Mouse (Mus musculus): ENCODE measurements around the gene Gpr161. TPM values are rescaled to one million over a fixed set of nuclear protein-coding genes. Genes with fewer than 3 reads are reported as not detected.

Gpr161 gene
- polyA plus RNA-seq, 1 experiment from 2014 or later, result 1.1 TPM

DNA sequence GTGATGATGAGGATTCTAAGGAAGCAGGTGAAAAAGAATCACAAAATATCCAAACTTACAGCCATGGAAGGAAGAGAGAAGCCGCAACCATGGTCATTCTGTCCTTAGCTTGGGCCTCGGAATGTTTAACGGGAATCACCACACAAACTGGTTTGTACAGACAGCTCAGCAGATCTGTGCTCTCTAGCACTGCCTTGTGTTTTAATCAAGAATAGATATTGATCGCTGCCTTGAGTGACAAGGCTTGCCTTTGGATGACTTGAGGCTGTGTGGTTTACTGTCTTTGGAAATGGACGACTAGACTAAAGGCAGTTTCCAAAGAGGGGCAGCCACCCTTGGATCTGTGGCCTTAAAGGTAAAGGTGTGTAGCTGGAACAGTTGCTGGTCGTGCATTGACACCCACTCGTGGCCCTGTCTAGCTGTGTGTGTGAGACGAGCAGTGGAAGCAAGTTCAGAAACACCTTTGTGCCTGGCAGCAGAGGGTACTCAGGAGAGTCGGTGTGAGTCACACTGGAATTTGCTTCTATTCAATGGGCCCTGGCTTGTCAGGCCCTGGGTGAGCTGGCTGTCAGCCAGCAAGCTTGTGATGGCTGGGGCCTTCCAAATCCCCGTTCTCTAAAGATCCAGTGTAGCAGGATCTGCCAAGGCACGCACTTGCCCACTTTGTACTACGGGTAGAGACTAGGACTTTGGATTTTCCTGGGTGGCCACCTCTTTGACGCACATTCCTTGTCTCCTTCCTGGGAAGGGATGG lies 7.0 kb downstream of the Gpr161 start:
- H3K27ac ChIP-seq (ENCODE audit: low read length), result peak overlapping the region; percentile 81
- 0 out of 2 replicates have a peak, but pooled peaks cover 9% of the 10 kb centered on the region for H3K4me1 ChIP-seq (ENCODE audit: control insufficient read depth, insufficient read depth, low read length)
- whole genome bisulfite sequencing, result 61% methylated on average over 13 of the region's 13 CpGs
- no peak overlapping the region for H3K4me2 ChIP-seq (ENCODE audit: low read depth, low read length)
- ATAC-seq (ENCODE audit: insufficient read depth, low FRiP score), result peak; percentile 88
- H3K27me3 ChIP-seq (ENCODE audit: control insufficient read depth, insufficient read depth, low read length), result no peaks in the 10 kb centered on the region
- no peaks in the 10 kb centered on the region for H3K36me3 ChIP-seq (ENCODE audit: control insufficient read depth, insufficient read depth, low read length)
- H3K9ac ChIP-seq (ENCODE audit: low read length), result no peak overlapping the region
- no peak overlapping the region for H3K4me3 ChIP-seq (replicated peaks; ENCODE audit: low read length)
- no peaks in the 10 kb centered on the region for H3K9me3 ChIP-seq (replicated peaks; ENCODE audit: control insufficient read depth, low read length)

DNA sequence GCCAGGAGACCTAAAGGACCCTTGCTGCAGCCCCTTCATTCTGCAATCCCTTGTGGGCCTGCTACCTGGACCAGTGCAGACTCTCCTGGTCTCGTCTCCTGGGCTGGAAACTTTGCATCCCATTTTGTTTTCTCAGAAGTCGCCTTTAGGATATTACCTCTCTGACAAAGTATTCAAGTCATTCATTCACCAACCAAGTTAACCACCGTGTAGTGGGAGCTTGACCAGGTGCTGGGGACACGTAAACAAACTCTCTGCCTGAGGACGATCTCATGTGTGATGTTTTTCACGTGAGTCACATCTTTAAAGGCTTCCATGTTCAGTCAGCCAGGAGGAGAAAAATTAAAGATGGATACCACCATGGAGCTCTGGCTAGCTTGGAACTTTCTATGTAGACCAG lies 7.6 kb downstream of the Gpr161 start:
- H3K9me3 ChIP-seq (replicated peaks; ENCODE audit: control insufficient read depth, low read length), result no peaks in the 10 kb centered on the region
- no peak for ATAC-seq (ENCODE audit: insufficient read depth, low FRiP score)
- H3K27me3 ChIP-seq (ENCODE audit: control insufficient read depth, insufficient read depth, low read length), result no peaks in the 10 kb centered on the region
- no peak overlapping the region for H3K4me2 ChIP-seq (ENCODE audit: low read depth, low read length)
- H3K36me3 ChIP-seq (ENCODE audit: control insufficient read depth, insufficient read depth, low read length), result no peaks in the 10 kb centered on the region
- WGBS, result 57% methylated on average over 6 of the region's 6 CpGs
- H3K9ac ChIP-seq (ENCODE audit: low read length), result no peak overlapping the region
- 0 out of 2 replicates have a peak, but pooled peaks cover 9% of the 10 kb centered on the region for H3K4me1 ChIP-seq (ENCODE audit: control insufficient read depth, insufficient read depth, low read length)
- H3K27ac ChIP-seq (ENCODE audit: low read length), result peak overlapping the region; percentile 59
- no peak overlapping the region for H3K4me3 ChIP-seq (replicated peaks; ENCODE audit: low read length)

DNA sequence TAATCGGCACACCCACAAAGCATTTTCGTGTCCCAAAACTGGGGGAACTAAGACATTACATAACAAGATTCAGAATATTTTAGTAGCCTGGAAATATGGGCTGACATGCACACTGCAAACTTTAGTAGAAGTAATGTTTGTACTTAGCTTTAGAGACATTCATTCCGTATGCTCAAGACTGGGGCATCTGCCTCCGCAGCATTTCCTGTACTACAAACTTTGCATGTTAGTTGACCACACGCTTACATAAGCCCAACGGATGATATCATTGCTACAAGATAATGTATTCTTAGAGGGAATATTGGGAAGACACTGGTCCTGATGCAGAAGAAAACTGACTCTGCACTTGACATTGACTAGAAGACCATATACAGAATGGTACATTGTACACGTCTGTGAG lies 8.8 kb downstream of the Gpr161 start:
- Histone ChIP-seq H3K27me3 (ENCODE audit: control insufficient read depth, insufficient read depth, low read length) (no peaks in the 10 kb centered on the region), H3K27ac (ENCODE audit: low read length) (no peak overlapping the region), H3K9me3 (replicated peaks; ENCODE audit: control insufficient read depth, low read length) (no peaks in the 10 kb centered on the region), H3K4me1 (ENCODE audit: control insufficient read depth, insufficient read depth, low read length) (0 out of 2 replicates have a peak, but pooled peaks cover 9% of the 10 kb centered on the region), H3K4me3 (replicated peaks; ENCODE audit: low read length) (no peak overlapping the region), H3K9ac (ENCODE audit: low read length) (no peak overlapping the region), H3K36me3 (ENCODE audit: control insufficient read depth, insufficient read depth, low read length) (no peaks in the 10 kb centered on the region), H3K4me2 (ENCODE audit: low read depth, low read length) (no peak overlapping the region)
- WGBS, result 91% methylated on average over 7 of the region's 7 CpGs
- no peak for ATAC-seq (ENCODE audit: insufficient read depth, low FRiP score)

DNA sequence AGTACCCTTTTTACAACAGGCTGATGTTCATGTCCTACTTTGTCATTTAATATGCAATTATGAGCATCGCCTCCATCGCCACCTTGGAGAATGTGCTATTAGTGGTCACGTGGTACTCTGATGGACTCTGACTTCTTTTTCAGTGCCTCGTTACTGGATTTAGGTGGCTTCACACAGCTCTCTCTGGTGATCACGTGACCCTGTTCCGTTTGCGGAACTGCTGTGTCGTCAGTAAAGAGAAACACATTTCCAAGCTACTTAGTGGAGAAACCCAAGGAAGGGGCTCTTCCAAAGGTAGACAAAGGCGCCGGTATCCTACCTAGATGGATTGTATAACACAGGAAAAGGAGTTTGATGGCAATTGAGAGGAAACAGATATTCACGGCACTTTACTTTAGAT lies 12.6 kb downstream of the Gpr161 start:
- H3K27ac ChIP-seq (ENCODE audit: low read length), result no peak overlapping the region
- H3K9me3 ChIP-seq (replicated peaks; ENCODE audit: control insufficient read depth, low read length), result no peaks in the 10 kb centered on the region
- H3K4me2 ChIP-seq (ENCODE audit: low read depth, low read length), result no peak overlapping the region
- H3K27me3 ChIP-seq (ENCODE audit: control insufficient read depth, insufficient read depth, low read length), result no peaks in the 10 kb centered on the region
- no peak for ATAC-seq (ENCODE audit: insufficient read depth, low FRiP score)
- H3K9ac ChIP-seq (ENCODE audit: low read length), result no peak overlapping the region
- H3K36me3 ChIP-seq (ENCODE audit: control insufficient read depth, insufficient read depth, low read length), result no peaks in the 10 kb centered on the region
- WGBS, result 84% methylated on average over 11 of the region's 11 CpGs
- H3K4me1 ChIP-seq (ENCODE audit: control insufficient read depth, insufficient read depth, low read length), result 0 out of 2 replicates have a peak, but pooled peaks cover 2% of the 10 kb centered on the region
- H3K4me3 ChIP-seq (replicated peaks; ENCODE audit: low read length), result no peak overlapping the region

DNA sequence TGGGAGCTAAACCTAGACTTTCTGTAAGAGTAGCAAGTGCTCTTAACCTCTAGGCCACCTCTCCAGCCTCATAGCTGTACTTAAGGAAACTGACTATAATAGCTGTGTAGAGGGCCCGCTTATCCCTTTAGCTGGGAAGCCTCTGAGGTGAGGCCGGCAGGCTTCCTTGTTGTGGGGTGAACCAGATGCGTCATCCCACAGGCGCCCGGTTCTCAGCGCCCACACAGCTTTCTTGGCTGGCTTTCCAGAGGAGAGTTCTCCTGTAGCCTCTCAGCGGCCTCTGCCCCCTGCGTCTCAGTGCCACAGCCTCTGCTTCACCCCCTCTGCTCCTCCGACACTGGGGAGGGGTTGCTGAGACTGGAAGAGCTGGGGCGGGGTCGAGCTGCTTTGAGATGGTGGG lies 20.8 kb downstream of the Gpr161 start:
- 61% methylated on average over 11 of the region's 11 CpGs for WGBS
- H3K9ac ChIP-seq (ENCODE audit: low read length), result no peak overlapping the region
- H3K27ac ChIP-seq (ENCODE audit: low read length), result no peak overlapping the region
- ATAC-seq (ENCODE audit: insufficient read depth, low FRiP score), result no peak
- H3K27me3 ChIP-seq (ENCODE audit: control insufficient read depth, insufficient read depth, low read length), result no peaks in the 10 kb centered on the region
- H3K4me2 ChIP-seq (ENCODE audit: low read depth, low read length), result no peak overlapping the region
- H3K4me1 ChIP-seq (ENCODE audit: control insufficient read depth, insufficient read depth, low read length), result peaks cover 5% of the 10 kb centered on the region
- no peak overlapping the region for H3K4me3 ChIP-seq (replicated peaks; ENCODE audit: low read length)
- H3K9me3 ChIP-seq (replicated peaks; ENCODE audit: control insufficient read depth, low read length), result no peaks in the 10 kb centered on the region
- no peaks in the 10 kb centered on the region for H3K36me3 ChIP-seq (ENCODE audit: control insufficient read depth, insufficient read depth, low read length)

DNA sequence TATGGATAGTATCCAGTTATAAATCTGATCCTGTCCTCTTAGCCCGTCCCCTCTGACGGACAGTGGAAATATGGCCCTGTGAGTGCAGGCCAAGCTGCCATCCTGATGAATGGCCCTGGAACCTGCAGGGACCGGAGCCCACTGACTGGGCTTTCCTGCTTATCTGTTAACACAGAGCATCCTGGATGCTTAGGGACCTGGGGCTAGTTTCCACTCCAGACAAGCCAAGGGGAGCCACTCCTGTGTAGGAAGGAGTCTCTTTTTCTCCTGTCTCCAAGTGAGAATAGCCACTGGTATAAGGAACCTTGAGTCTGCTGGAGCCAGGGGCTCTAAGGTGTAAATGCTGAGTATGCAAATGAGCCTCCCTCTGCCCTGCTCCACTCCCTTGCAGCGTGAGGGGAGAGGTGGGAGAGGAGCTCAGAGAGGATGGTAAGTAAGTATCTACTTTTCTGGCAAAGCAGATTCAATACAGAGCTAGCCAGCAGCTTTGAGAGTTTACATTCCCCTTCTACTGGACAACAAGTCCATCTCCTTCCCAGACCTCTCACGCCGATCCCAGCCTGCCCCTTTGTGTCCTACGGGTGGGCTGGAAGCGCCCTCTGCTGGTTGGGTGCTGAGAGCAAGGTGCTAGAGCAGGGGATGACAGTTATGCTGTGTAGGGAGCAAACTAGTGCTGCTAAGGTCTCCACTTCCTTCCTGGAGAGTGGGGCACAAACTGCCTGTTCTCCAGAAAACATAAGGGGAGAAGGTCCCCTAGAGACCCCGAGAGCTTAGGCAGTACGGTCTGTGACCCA lies 24.7 kb downstream of the Gpr161 start:
- no peaks in the 10 kb centered on the region for H3K27me3 ChIP-seq (ENCODE audit: control insufficient read depth, insufficient read depth, low read length)
- no peak overlapping the region for H3K4me3 ChIP-seq (replicated peaks; ENCODE audit: low read length)
- H3K4me1 ChIP-seq (ENCODE audit: control insufficient read depth, insufficient read depth, low read length), result peaks cover 10% of the 10 kb centered on the region
- no peak overlapping the region for H3K9ac ChIP-seq (ENCODE audit: low read length)
- peak overlapping the region; percentile 77 for H3K27ac ChIP-seq (ENCODE audit: low read length)
- ATAC-seq (ENCODE audit: insufficient read depth, low FRiP score), result peak; percentile 71
- no peaks in the 10 kb centered on the region for H3K9me3 ChIP-seq (replicated peaks; ENCODE audit: control insufficient read depth, low read length)
- H3K36me3 ChIP-seq (ENCODE audit: control insufficient read depth, insufficient read depth, low read length), result no peaks in the 10 kb centered on the region
- H3K4me2 ChIP-seq (ENCODE audit: low read depth, low read length), result no peak overlapping the region
- WGBS, result 29% methylated on average over 10 of the region's 10 CpGs

DNA sequence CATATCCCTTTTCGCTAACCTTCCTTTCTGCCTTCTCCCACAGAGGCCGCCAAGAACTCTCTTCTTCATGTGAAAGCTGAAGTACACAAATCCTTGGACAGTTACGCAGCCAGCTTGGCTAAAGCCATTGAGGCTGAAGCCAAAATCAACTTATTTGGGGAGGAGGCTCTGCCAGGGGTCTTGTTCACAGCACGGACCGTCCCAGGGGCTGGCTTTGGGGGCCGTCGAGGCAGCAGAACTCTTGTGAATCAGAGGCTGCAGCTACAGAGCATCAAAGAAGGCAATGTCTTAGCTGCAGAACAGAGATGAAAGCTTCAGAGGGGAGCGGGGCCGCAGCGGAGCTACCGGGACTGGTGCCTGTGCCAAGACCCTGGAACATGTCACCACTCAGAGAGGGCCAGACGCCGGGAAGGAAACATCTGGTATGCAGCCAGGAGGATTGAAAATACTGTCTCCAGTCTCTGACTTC lies 25.8 kb downstream of the Gpr161 start:
- no peak overlapping the region for H3K4me3 ChIP-seq (replicated peaks; ENCODE audit: low read length)
- peak overlapping the region; percentile 77 for H3K27ac ChIP-seq (ENCODE audit: low read length)
- ATAC-seq (ENCODE audit: insufficient read depth, low FRiP score), result peak; percentile 60
- peaks cover 10% of the 10 kb centered on the region for H3K4me1 ChIP-seq (ENCODE audit: control insufficient read depth, insufficient read depth, low read length)
- H3K4me2 ChIP-seq (ENCODE audit: low read depth, low read length), result 0 out of 2 replicates have a peak overlapping the region, but pooled peaks have one; percentile 4
- no peaks in the 10 kb centered on the region for H3K9me3 ChIP-seq (replicated peaks; ENCODE audit: control insufficient read depth, low read length)
- 57% methylated on average over 13 of the region's 13 CpGs for WGBS
- H3K36me3 ChIP-seq (ENCODE audit: control insufficient read depth, insufficient read depth, low read length), result no peaks in the 10 kb centered on the region
- H3K9ac ChIP-seq (ENCODE audit: low read length), result peak overlapping the region; percentile 15; the same call in 1 of the 2 replicates
- H3K27me3 ChIP-seq (ENCODE audit: control insufficient read depth, insufficient read depth, low read length), result no peaks in the 10 kb centered on the region

DNA sequence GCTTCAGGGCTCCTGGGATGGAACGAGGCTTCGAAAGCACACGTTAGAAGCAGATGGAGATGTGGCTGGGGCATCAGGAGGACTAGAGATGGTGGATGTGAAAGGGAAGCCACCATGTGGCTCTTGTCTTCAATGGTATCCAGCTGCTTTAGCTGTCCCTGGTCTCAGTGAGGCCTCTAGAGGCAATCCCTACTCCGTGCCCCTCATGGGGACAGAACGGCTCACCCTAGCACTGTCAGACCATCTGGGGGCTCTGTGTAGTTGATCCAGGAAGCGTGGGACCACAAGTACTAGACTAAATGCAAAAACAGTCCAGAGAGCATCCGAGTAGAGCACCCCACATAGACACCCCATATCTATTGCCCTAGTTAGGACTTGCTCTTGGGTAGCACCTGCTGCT lies 26.3 kb downstream of the Gpr161 start:
- 69% methylated on average over 7 of the region's 7 CpGs for WGBS
- no peak overlapping the region for H3K4me2 ChIP-seq (ENCODE audit: low read depth, low read length)
- H3K9me3 ChIP-seq (replicated peaks; ENCODE audit: control insufficient read depth, low read length), result no peaks in the 10 kb centered on the region
- peak overlapping the region; percentile 15; the same call in 1 of the 2 replicates for H3K9ac ChIP-seq (ENCODE audit: low read length)
- H3K4me1 ChIP-seq (ENCODE audit: control insufficient read depth, insufficient read depth, low read length), result peaks cover 10% of the 10 kb centered on the region
- H3K27ac ChIP-seq (ENCODE audit: low read length), result peak overlapping the region; percentile 77
- peak; percentile 22; the same call in 1 of the 2 replicates for ATAC-seq (ENCODE audit: insufficient read depth, low FRiP score)
- no peaks in the 10 kb centered on the region for H3K36me3 ChIP-seq (ENCODE audit: control insufficient read depth, insufficient read depth, low read length)
- no peak overlapping the region for H3K4me3 ChIP-seq (replicated peaks; ENCODE audit: low read length)
- H3K27me3 ChIP-seq (ENCODE audit: control insufficient read depth, insufficient read depth, low read length), result no peaks in the 10 kb centered on the region

DNA sequence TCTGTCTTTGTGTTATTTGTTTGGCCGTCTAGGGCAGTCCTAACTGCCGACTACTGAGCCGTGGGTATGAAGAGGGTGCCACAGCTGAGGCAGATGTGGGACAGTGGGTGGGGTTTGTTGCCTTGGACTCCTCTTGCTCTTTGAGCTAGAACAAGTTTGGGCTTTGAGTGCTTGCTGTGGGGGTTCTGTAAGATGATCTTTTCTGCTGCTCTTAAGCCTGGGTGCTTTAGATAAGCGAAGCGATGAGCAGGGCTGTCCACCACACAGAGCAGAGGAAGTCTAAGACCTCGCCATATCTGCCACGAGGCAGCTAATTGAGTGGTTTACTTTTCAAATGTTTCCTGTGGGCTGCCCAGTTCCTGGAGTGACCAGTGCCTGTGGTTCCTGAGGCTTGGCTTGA lies 27.3 kb downstream of the Gpr161 start:
- WGBS, result 65% methylated on average over 7 of the region's 7 CpGs

More for the DNA sequence above, 27.3 kb downstream of the Gpr161 start:
- no peak for ATAC-seq (ENCODE audit: insufficient read depth, low FRiP score)
- Histone ChIP-seq H3K36me3 (ENCODE audit: control insufficient read depth, insufficient read depth, low read length) (no peaks in the 10 kb centered on the region), H3K27ac (ENCODE audit: low read length) (no peak overlapping the region), H3K9ac (ENCODE audit: low read length) (no peak overlapping the region), H3K27me3 (ENCODE audit: control insufficient read depth, insufficient read depth, low read length) (no peaks in the 10 kb centered on the region), H3K4me1 (ENCODE audit: control insufficient read depth, insufficient read depth, low read length) (peaks cover 14% of the 10 kb centered on the region), H3K9me3 (replicated peaks; ENCODE audit: control insufficient read depth, low read length) (no peaks in the 10 kb centered on the region), H3K4me3 (replicated peaks; ENCODE audit: low read length) (no peak overlapping the region), H3K4me2 (ENCODE audit: low read depth, low read length) (no peak overlapping the region)
